Mouse (Mus musculus): ENCODE results near the gene Cacna2d2. TPM values are rescaled to one million over a fixed set of nuclear protein-coding genes. Genes with fewer than 3 reads are reported as not detected.

Cacna2d2 gene
- polyA plus RNA-seq, 1 experiment from 2014 or later, result 0.77 TPM

GRCm38 (mm10) chr9:107445011-107445471 is 45.6 kb downstream of the Cacna2d2 start:
- Histone ChIP-seq H3K4me2 (ENCODE audit: low read depth, low read length) (no peak overlapping the region), H3K36me3 (ENCODE audit: control insufficient read depth, insufficient read depth, low read length) (no peaks in the 10 kb centered on the region), H3K4me3 (ENCODE audit: low read length) (no peak overlapping the region), H3K27ac (ENCODE audit: low read length) (no peak overlapping the region), H3K9ac (ENCODE audit: low read depth, low read length) (no peak overlapping the region), H3K9me3 (ENCODE audit: control insufficient read depth, low read length) (no peaks in the 10 kb centered on the region), H3K4me1 (ENCODE audit: control insufficient read depth, insufficient read depth, low read length) (0 out of 2 replicates have a peak, but pooled peaks cover 2% of the 10 kb centered on the region), H3K27me3 (replicated peaks; ENCODE audit: control insufficient read depth, insufficient read depth, low read length) (0 out of 2 replicates have a peak, but pooled peaks cover 2% of the 10 kb centered on the region)
- WGBS, result 24% methylated on average over 4 of the region's 6 CpGs
- ATAC-seq, result no peak

DNA sequence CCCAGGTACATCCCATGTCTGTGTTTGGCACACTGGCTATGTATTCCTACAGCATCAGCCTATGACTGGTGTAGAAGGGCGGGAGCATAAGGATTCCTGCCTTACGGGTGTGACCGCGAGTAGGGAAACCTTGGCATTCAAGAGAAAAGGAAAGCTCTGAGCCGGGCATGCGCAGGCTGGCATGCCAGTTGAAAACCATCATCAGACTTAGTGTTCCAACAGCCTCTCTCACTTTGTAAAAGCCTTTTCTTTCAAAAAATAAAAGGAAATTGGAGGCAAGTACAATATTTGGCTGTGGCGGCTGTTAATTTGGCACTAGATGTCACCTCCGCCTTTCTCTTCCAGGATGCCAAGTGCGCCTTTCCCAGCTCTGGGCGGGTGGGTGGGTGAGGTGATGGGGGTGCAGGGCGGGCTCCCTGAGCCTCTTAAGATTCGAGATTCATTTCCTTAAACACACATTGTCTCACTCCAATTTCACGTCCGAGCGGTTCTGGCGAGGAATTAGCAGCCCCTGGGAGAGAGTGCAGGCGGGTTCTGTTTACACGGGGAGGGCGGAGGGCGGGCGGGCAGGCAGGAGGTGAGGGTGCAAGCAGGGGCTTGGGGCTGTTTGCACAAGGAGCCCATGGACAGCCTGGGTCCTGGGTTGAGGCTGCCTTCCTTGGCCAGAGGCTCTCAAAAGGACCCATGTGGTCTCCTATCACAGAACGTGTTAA is 49.5 kb downstream of the Cacna2d2 start:
- 30% methylated on average over 22 of the region's 22 CpGs for WGBS
- Histone ChIP-seq H3K4me1 (ENCODE audit: control insufficient read depth, insufficient read depth, low read length) (peaks cover 6% of the 10 kb centered on the region; the same call in 1 of the 2 replicates), H3K27me3 (replicated peaks; ENCODE audit: control insufficient read depth, insufficient read depth, low read length) (0 out of 2 replicates have a peak, but pooled peaks cover 2% of the 10 kb centered on the region), H3K27ac (ENCODE audit: low read length) (no peak overlapping the region), H3K4me2 (ENCODE audit: low read depth, low read length) (no peak overlapping the region), H3K4me3 (ENCODE audit: low read length) (no peak overlapping the region), H3K9me3 (ENCODE audit: control insufficient read depth, low read length) (no peaks in the 10 kb centered on the region), H3K36me3 (ENCODE audit: control insufficient read depth, insufficient read depth, low read length) (no peaks in the 10 kb centered on the region), H3K9ac (ENCODE audit: low read depth, low read length) (no peak overlapping the region)
- ATAC-seq, result peak; percentile 68

DNA sequence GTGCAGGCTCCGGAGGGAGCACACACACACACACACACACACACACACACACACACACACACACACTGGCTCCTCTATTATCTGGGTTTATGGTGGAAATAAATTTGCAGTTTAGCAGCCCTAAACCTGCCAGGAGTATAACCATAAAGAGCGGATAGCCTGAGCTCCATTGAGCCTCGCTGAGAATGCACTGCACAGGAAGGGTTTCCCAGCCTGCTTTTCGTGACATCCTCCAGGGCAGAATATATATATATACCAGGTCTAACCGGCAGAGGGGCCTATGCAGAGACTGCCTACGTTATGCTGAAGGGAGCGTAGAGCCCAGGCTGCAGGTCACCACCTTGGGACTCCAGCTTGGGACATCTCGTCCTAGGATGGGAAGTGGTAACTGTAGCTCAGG is 52.0 kb downstream of the Cacna2d2 start:
- Histone ChIP-seq H3K9me3 (ENCODE audit: control insufficient read depth, low read length) (no peaks in the 10 kb centered on the region), H3K4me2 (ENCODE audit: low read depth, low read length) (no peak overlapping the region), H3K9ac (ENCODE audit: low read depth, low read length) (no peak overlapping the region), H3K27me3 (replicated peaks; ENCODE audit: control insufficient read depth, insufficient read depth, low read length) (0 out of 2 replicates have a peak, but pooled peaks cover under 1% of the 10 kb centered on the region), H3K4me3 (ENCODE audit: low read length) (no peak overlapping the region), H3K27ac (ENCODE audit: low read length) (no peak overlapping the region), H3K36me3 (ENCODE audit: control insufficient read depth, insufficient read depth, low read length) (no peaks in the 10 kb centered on the region), H3K4me1 (ENCODE audit: control insufficient read depth, insufficient read depth, low read length) (peaks cover 4% of the 10 kb centered on the region; the same call in 1 of the 2 replicates)
- ATAC-seq, result no peak
- WGBS, result 50% methylated on average over 8 of the region's 8 CpGs

GRCm38 (mm10) chr9:107451891-107452521 is 52.6 kb downstream of the Cacna2d2 start:
- Histone ChIP-seq H3K4me2 (ENCODE audit: low read depth, low read length) (no peak overlapping the region), H3K4me3 (ENCODE audit: low read length) (no peak overlapping the region), H3K4me1 (ENCODE audit: control insufficient read depth, insufficient read depth, low read length) (peaks cover 4% of the 10 kb centered on the region; the same call in 1 of the 2 replicates), H3K36me3 (ENCODE audit: control insufficient read depth, insufficient read depth, low read length) (no peaks in the 10 kb centered on the region), H3K27me3 (replicated peaks; ENCODE audit: control insufficient read depth, insufficient read depth, low read length) (no peaks in the 10 kb centered on the region), H3K9me3 (ENCODE audit: control insufficient read depth, low read length) (no peaks in the 10 kb centered on the region), H3K9ac (ENCODE audit: low read depth, low read length) (no peak overlapping the region), H3K27ac (ENCODE audit: low read length) (no peak overlapping the region)
- 51% methylated on average over 11 of the region's 11 CpGs for WGBS
- no peak for ATAC-seq

GRCm38 (mm10) chr9:107452552-107452951 is 53.1 kb downstream of the Cacna2d2 start:
- no peaks in the 10 kb centered on the region for H3K27me3 ChIP-seq (replicated peaks; ENCODE audit: control insufficient read depth, insufficient read depth, low read length)
- no peak overlapping the region for H3K9ac ChIP-seq (ENCODE audit: low read depth, low read length)
- WGBS, result 23% methylated on average over 4 of the region's 4 CpGs
- no peak overlapping the region for H3K4me3 ChIP-seq (ENCODE audit: low read length)
- no peaks in the 10 kb centered on the region for H3K36me3 ChIP-seq (ENCODE audit: control insufficient read depth, insufficient read depth, low read length)
- peaks cover 4% of the 10 kb centered on the region; the same call in 1 of the 2 replicates for H3K4me1 ChIP-seq (ENCODE audit: control insufficient read depth, insufficient read depth, low read length)
- no peak overlapping the region for H3K27ac ChIP-seq (ENCODE audit: low read length)
- H3K9me3 ChIP-seq (ENCODE audit: control insufficient read depth, low read length), result no peaks in the 10 kb centered on the region
- no peak for ATAC-seq
- no peak overlapping the region for H3K4me2 ChIP-seq (ENCODE audit: low read depth, low read length)

DNA sequence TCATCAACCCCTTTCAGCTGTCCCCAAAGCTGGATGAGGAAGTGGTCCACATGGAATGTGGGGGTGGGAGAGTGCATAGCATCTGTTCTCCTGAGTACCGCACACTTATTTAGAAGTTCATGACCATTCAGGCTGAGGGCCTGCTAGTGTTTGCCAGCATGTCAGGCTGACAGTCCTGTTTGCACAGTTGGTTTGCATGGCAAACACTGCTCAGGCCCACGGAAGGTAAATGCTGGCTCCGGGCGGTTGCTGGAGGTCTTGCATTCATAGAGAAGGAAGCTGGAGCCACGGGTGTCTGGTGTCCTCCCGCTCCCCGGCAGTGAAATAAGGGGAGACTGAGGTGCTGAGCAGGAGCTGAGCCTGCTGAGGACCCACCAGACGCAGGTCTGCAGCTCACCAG is 53.7 kb downstream of the Cacna2d2 start:
- no peak for ATAC-seq
- WGBS, result 57% methylated on average over 8 of the region's 8 CpGs

DNA sequence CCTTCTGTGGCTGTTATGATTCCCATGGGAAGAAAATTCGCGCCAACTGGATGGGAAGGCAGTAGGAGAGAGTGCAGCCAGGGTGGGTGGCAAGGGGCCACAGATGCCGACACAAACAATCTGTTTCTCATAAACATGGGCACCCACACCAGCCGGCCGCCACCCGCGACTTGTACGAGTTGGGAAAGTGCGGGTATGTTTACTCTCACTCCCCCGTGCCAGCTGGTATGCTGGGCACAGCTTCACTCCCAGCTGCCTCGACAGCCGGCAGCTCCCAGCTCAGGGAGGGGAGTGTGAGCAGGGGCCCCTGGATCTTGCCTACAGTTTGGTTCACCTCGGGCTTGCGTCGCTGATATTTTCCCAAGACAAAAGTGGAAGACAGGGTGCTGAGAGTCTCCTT is 57.3 kb downstream of the Cacna2d2 start:
- H3K27me3 ChIP-seq (replicated peaks; ENCODE audit: control insufficient read depth, insufficient read depth, low read length), result no peaks in the 10 kb centered on the region
- H3K9ac ChIP-seq (ENCODE audit: low read depth, low read length), result no peak overlapping the region
- H3K36me3 ChIP-seq (ENCODE audit: control insufficient read depth, insufficient read depth, low read length), result no peaks in the 10 kb centered on the region
- 62% methylated on average over 15 of the region's 15 CpGs for WGBS
- H3K9me3 ChIP-seq (ENCODE audit: control insufficient read depth, low read length), result no peaks in the 10 kb centered on the region
- no peak for ATAC-seq
- H3K4me1 ChIP-seq (ENCODE audit: control insufficient read depth, insufficient read depth, low read length), result peaks cover 4% of the 10 kb centered on the region; the same call in 1 of the 2 replicates
- no peak overlapping the region for H3K4me3 ChIP-seq (ENCODE audit: low read length)
- no peak overlapping the region for H3K27ac ChIP-seq (ENCODE audit: low read length)
- no peak overlapping the region for H3K4me2 ChIP-seq (ENCODE audit: low read depth, low read length)

More for the DNA sequence above, 53.7 kb downstream of the Cacna2d2 start:
- no peak overlapping the region for H3K4me3 ChIP-seq (ENCODE audit: low read length)
- H3K9me3 ChIP-seq (ENCODE audit: control insufficient read depth, low read length), result no peaks in the 10 kb centered on the region
- H3K9ac ChIP-seq (ENCODE audit: low read depth, low read length), result no peak overlapping the region
- no peak overlapping the region for H3K27ac ChIP-seq (ENCODE audit: low read length)
- no peaks in the 10 kb centered on the region for H3K36me3 ChIP-seq (ENCODE audit: control insufficient read depth, insufficient read depth, low read length)
- H3K4me2 ChIP-seq (ENCODE audit: low read depth, low read length), result no peak overlapping the region
- peaks cover 4% of the 10 kb centered on the region; the same call in 1 of the 2 replicates for H3K4me1 ChIP-seq (ENCODE audit: control insufficient read depth, insufficient read depth, low read length)
- no peaks in the 10 kb centered on the region for H3K27me3 ChIP-seq (replicated peaks; ENCODE audit: control insufficient read depth, insufficient read depth, low read length)

- Histone ChIP-seq H3K9me3 (ENCODE audit: control insufficient read depth, low read length) (no peaks in the 10 kb centered on the region), H3K36me3 (ENCODE audit: control insufficient read depth, insufficient read depth, low read length) (no peaks in the 10 kb centered on the region)
- 66% methylated on average over 5 of the region's 5 CpGs for WGBS
Measured at GRCm38 (mm10) chr9:107462907-107463306, 63.5 kb downstream of the Cacna2d2 start.

DNA sequence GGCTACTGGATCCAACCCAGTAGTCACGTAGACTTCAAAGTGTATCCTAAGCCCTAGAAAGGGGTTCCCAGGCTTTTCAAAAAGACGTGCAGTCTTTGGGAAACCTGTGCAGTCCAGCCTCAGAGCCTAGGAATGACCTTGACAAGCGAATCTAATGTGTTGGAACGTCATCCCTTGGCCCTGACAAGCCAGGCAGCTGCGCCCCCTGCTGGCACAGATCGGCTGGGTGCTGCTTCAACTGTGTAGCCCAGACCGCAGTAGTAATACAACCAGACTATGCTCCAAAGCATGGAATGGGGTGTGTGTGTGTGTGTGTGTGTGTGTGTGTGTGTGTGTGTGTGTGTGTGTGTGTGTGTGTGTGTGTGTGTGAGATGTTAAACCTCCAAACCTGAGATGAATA is 64.1 kb downstream of the Cacna2d2 start:
- Histone ChIP-seq H3K36me3 (ENCODE audit: control insufficient read depth, insufficient read depth, low read length) (no peaks in the 10 kb centered on the region), H3K4me2 (ENCODE audit: low read depth, low read length) (no peak overlapping the region), H3K9ac (ENCODE audit: low read depth, low read length) (no peak overlapping the region), H3K4me1 (ENCODE audit: control insufficient read depth, insufficient read depth, low read length) (no peaks in the 10 kb centered on the region), H3K9me3 (ENCODE audit: control insufficient read depth, low read length) (no peaks in the 10 kb centered on the region), H3K4me3 (ENCODE audit: low read length) (no peak overlapping the region), H3K27ac (ENCODE audit: low read length) (no peak overlapping the region), H3K27me3 (replicated peaks; ENCODE audit: control insufficient read depth, insufficient read depth, low read length) (no peaks in the 10 kb centered on the region)
- WGBS, result 18% methylated on average over 7 of the region's 7 CpGs
- ATAC-seq, result peak; percentile 50; the same call in 1 of the 2 replicates

More at GRCm38 (mm10) chr9:107462907-107463306, 63.5 kb downstream of the Cacna2d2 start:
- Histone ChIP-seq H3K27ac (ENCODE audit: low read length) (no peak overlapping the region), H3K27me3 (replicated peaks; ENCODE audit: control insufficient read depth, insufficient read depth, low read length) (no peaks in the 10 kb centered on the region), H3K4me1 (ENCODE audit: control insufficient read depth, insufficient read depth, low read length) (no peaks in the 10 kb centered on the region), H3K4me3 (ENCODE audit: low read length) (no peak overlapping the region), H3K9ac (ENCODE audit: low read depth, low read length) (no peak overlapping the region), H3K4me2 (ENCODE audit: low read depth, low read length) (no peak overlapping the region)
- no peak for ATAC-seq

Measured in intestine, embryonic 16.5 days (tissue).